Mouse (Mus musculus) midbrain, embryonic 13.5 days (tissue): Measurements from ENCODE around the gene Gm45062. TPM values are rescaled to one million over a fixed set of nuclear protein-coding genes. Genes with fewer than 3 reads are reported as not detected.

Experiments
- ATAC-seq: fragments of 200-750 bp; cut with Nextera tagmentation; 2 replicates; pipeline ENCODE4 v1.8.0; 2017; ENCODE audit warnings: mild to moderate bottlenecking, moderate TSS enrichment, moderate library complexity
- H3K27ac ChIP-seq: fragments of 300-500 bp; sonication (generic); 2 replicates; pipeline ENCODE4 v1.5.1; 2015; ENCODE audit warnings: inconsistent platforms, mild to moderate bottlenecking, moderate library complexity
- H3K27me3 ChIP-seq: fragments of 300-500 bp; sonication (generic); 2 replicates; pipeline ENCODE4 v1.6.1; 2015; ENCODE audit warnings: mild to moderate bottlenecking, inconsistent platforms
- H3K36me3 ChIP-seq: fragments of 300-500 bp; sonication (generic); 2 replicates; pipeline ENCODE4 v1.6.1; 2015; ENCODE audit warnings: mild to moderate bottlenecking, inconsistent platforms
- H3K4me1 ChIP-seq: fragments of 300-500 bp; sonication (generic); replicated peaks from 2 replicates; pipeline ENCODE4 v1.6.1; 2015; ENCODE audit warnings: inconsistent platforms
- H3K4me2 ChIP-seq: fragments of 300-500 bp; sonication (generic); replicated peaks from 2 replicates; pipeline ENCODE4 v1.6.1; 2015; ENCODE audit warnings: moderate library complexity, mild to moderate bottlenecking, inconsistent platforms
- H3K4me3 ChIP-seq: fragments of 300-500 bp; sonication (generic); replicated peaks from 2 replicates; pipeline ENCODE4 v1.5.1; 2015; ENCODE audit warnings: mild to moderate bottlenecking, inconsistent platforms
- H3K9ac ChIP-seq: fragments of 300-500 bp; sonication (generic); replicated peaks from 2 replicates; pipeline ENCODE4 v1.6.1; 2015; ENCODE audit warnings: mild to moderate bottlenecking, inconsistent platforms
- H3K9me3 ChIP-seq: fragments of 300-500 bp; sonication (generic); 2 replicates; pipeline ENCODE4 v1.6.1; 2016; ENCODE audit warnings: mild to moderate bottlenecking, inconsistent platforms
- WGBS: fragments of 180-500 bp; shearing (Covaris S2); methylation state at CpG from one replicate; pipeline ENCODE4 v1.1.7; 2015; 5-methylcytosine and 5-hydroxymethylcytosine counted together
- polyA plus RNA-seq: library from polyadenylated mRNA; unstranded; fragments of >200 nt; fragmentation: Nextera tagmentation; extraction: Ambion mirVana; gene quantifications from 2 replicates; pipeline ENCODE4 v1.2.1, GENCODE M21; 2015

The Gm45062 gene
- polyA plus RNA-seq, 1 experiment from 2014 or later: 18.8 TPM

GRCm38 (mm10) chr6:8409865-8410264 is 150.6 kb downstream of the Gm45062 start:
- 88% methylated on average over 4 of the region's 4 CpGs for WGBS
- no peak overlapping the region for H3K4me2 ChIP-seq
- no peak for ATAC-seq

GRCm38 (mm10) chr6:8412845-8413598 is 153.8 kb downstream of the Gm45062 start:
- H3K4me3 ChIP-seq: no peak overlapping the region
- WGBS: 47% methylated on average over 10 of the region's 10 CpGs
- H3K27ac ChIP-seq: no peak overlapping the region
- no peaks in the 10 kb centered on the region for H3K36me3 ChIP-seq
- peak; percentile 73; the same call in 1 of the 2 replicates for ATAC-seq
- H3K9me3 ChIP-seq: no peaks in the 10 kb centered on the region
- peaks cover 13% of the 10 kb centered on the region for H3K4me1 ChIP-seq
- no peak overlapping the region for H3K9ac ChIP-seq
- H3K4me2 ChIP-seq: no peak overlapping the region
- H3K27me3 ChIP-seq: no peaks in the 10 kb centered on the region

More at GRCm38 (mm10) chr6:8409865-8410264, 150.6 kb downstream of the Gm45062 start:
- no peak overlapping the region for H3K27ac ChIP-seq
- H3K36me3 ChIP-seq: no peaks in the 10 kb centered on the region
- H3K27me3 ChIP-seq: no peaks in the 10 kb centered on the region
- H3K9ac ChIP-seq: no peak overlapping the region
- H3K9me3 ChIP-seq: no peaks in the 10 kb centered on the region
- H3K4me1 ChIP-seq: peaks cover 13% of the 10 kb centered on the region
- H3K4me3 ChIP-seq: no peak overlapping the region

- Histone ChIP-seq H3K9ac (0 out of 2 replicates have a peak overlapping the region, but pooled peaks have one; percentile 2), H3K27me3 (no peaks in the 10 kb centered on the region), H3K4me3 (peak overlapping the region; percentile 13; the same call in 1 of the 2 replicates), H3K27ac (no peak overlapping the region), H3K36me3 (no peaks in the 10 kb centered on the region), H3K4me2 (peak overlapping the region; percentile 17; the same call in 1 of the 2 replicates), H3K4me1 (peaks cover 13% of the 10 kb centered on the region), H3K9me3 (no peaks in the 10 kb centered on the region)
- ATAC-seq: no peak
- WGBS: 52% methylated on average over 9 of the region's 9 CpGs
These were observed 154.8 kb downstream of the Gm45062 start for GRCm38 (mm10) chr6:8414020-8414419.

- Histone ChIP-seq H3K4me1 (peaks cover 13% of the 10 kb centered on the region), H3K9me3 (no peaks in the 10 kb centered on the region), H3K36me3 (no peaks in the 10 kb centered on the region), H3K27ac (no peak overlapping the region), H3K4me3 (no peak overlapping the region), H3K9ac (no peak overlapping the region), H3K27me3 (no peaks in the 10 kb centered on the region), H3K4me2 (no peak overlapping the region)
- 63% methylated on average over 5 of the region's 5 CpGs for WGBS
- no peak for ATAC-seq
These were observed 156.6 kb downstream of the Gm45062 start for GRCm38 (mm10) chr6:8415823-8416222.

GRCm38 (mm10) chr6:8416802-8417569 is 157.7 kb downstream of the Gm45062 start:
- Histone ChIP-seq H3K4me3 (no peak overlapping the region), H3K36me3 (no peaks in the 10 kb centered on the region), H3K27me3 (no peaks in the 10 kb centered on the region), H3K4me2 (no peak overlapping the region), H3K9me3 (no peaks in the 10 kb centered on the region), H3K9ac (no peak overlapping the region), H3K27ac (no peak overlapping the region), H3K4me1 (peaks cover 20% of the 10 kb centered on the region)
- no peak for ATAC-seq
- 88% methylated on average over 8 of the region's 8 CpGs for WGBS

GRCm38 (mm10) chr6:8419485-8420186 is 160.4 kb downstream of the Gm45062 start:
- peaks cover 18% of the 10 kb centered on the region for H3K4me1 ChIP-seq
- H3K9me3 ChIP-seq: no peaks in the 10 kb centered on the region
- no peaks in the 10 kb centered on the region for H3K36me3 ChIP-seq
- H3K4me3 ChIP-seq: no peak overlapping the region
- no peaks in the 10 kb centered on the region for H3K27me3 ChIP-seq
- no peak overlapping the region for H3K4me2 ChIP-seq
- no peak for ATAC-seq
- H3K27ac ChIP-seq: no peak overlapping the region
- 76% methylated on average over 4 of the region's 4 CpGs for WGBS
- H3K9ac ChIP-seq: no peak overlapping the region

GRCm38 (mm10) chr6:8420187-8420503 is 160.9 kb downstream of the Gm45062 start:
- Histone ChIP-seq H3K9me3 (no peaks in the 10 kb centered on the region), H3K9ac (no peak overlapping the region), H3K4me3 (no peak overlapping the region), H3K27ac (no peak overlapping the region), H3K4me2 (no peak overlapping the region), H3K4me1 (peaks cover 18% of the 10 kb centered on the region), H3K27me3 (no peaks in the 10 kb centered on the region), H3K36me3 (no peaks in the 10 kb centered on the region)
- ATAC-seq: no peak
- WGBS: 95% methylated on average over 1 of the region's 1 CpGs

GRCm38 (mm10) chr6:8421421-8421820 is 162.2 kb downstream of the Gm45062 start:
- Histone ChIP-seq H3K4me3 (no peak overlapping the region), H3K4me1 (peaks cover 18% of the 10 kb centered on the region), H3K9ac (no peak overlapping the region), H3K36me3 (no peaks in the 10 kb centered on the region), H3K27me3 (no peaks in the 10 kb centered on the region), H3K27ac (no peak overlapping the region), H3K4me2 (no peak overlapping the region), H3K9me3 (no peaks in the 10 kb centered on the region)
- ATAC-seq: no peak
- WGBS: 80% methylated on average over 5 of the region's 5 CpGs

GRCm38 (mm10) chr6:8421959-8422581 is 162.8 kb downstream of the Gm45062 start:
- Histone ChIP-seq H3K27ac (peak overlapping the region; percentile 31; the same call in 1 of the 2 replicates), H3K9me3 (no peaks in the 10 kb centered on the region), H3K4me1 (peaks cover 18% of the 10 kb centered on the region), H3K4me2 (peak overlapping the region; percentile 11; the same call in 1 of the 2 replicates), H3K27me3 (no peaks in the 10 kb centered on the region), H3K9ac (no peak overlapping the region), H3K36me3 (no peaks in the 10 kb centered on the region), H3K4me3 (no peak overlapping the region)
- ATAC-seq: peak; percentile 69
- 57% methylated on average over 10 of the region's 10 CpGs for WGBS

GRCm38 (mm10) chr6:8423142-8423541 is 163.9 kb downstream of the Gm45062 start:
- Histone ChIP-seq H3K9ac (no peak overlapping the region), H3K4me3 (no peak overlapping the region), H3K27ac (0 out of 2 replicates have a peak overlapping the region, but pooled peaks have one; percentile 4), H3K9me3 (no peaks in the 10 kb centered on the region), H3K27me3 (no peaks in the 10 kb centered on the region), H3K36me3 (0 out of 2 replicates have a peak, but pooled peaks cover 6% of the 10 kb centered on the region), H3K4me1 (peaks cover 18% of the 10 kb centered on the region), H3K4me2 (no peak overlapping the region)
- no peak for ATAC-seq
- WGBS: 83% methylated on average over 2 of the region's 2 CpGs

GRCm38 (mm10) chr6:8427692-8428091 is 168.4 kb downstream of the Gm45062 start:
- ATAC-seq: no peak
- H3K27ac ChIP-seq: no peak overlapping the region
- no peaks in the 10 kb centered on the region for H3K27me3 ChIP-seq
- 0 out of 2 replicates have a peak, but pooled peaks cover 6% of the 10 kb centered on the region for H3K36me3 ChIP-seq
- H3K4me3 ChIP-seq: no peak overlapping the region
- H3K4me1 ChIP-seq: peaks cover 4% of the 10 kb centered on the region; the same call in 1 of the 2 replicates
- no peaks in the 10 kb centered on the region for H3K9me3 ChIP-seq
- no peak overlapping the region for H3K4me2 ChIP-seq
- 90% methylated on average over 5 of the region's 5 CpGs for WGBS
- no peak overlapping the region for H3K9ac ChIP-seq
